Mouse (Mus musculus) forebrain, embryonic 13.5 days (tissue): Measurements from ENCODE around the gene Dnah7c. TPM values are rescaled to one million over a fixed set of nuclear protein-coding genes. Genes with fewer than 3 reads are reported as not detected.
"Not testable (repeated sequence)": the region's sequence is repeated elsewhere in the genome, so short reads cannot be mapped to it uniquely, and the experiment has no call there.

ENCODE experiments used
- ATAC-seq: fragments of 200-750 bp; cut with Nextera tagmentation; 2 replicates; pipeline ENCODE4 v1.8.0; 2017
- H3K27ac ChIP-seq: fragments of 300-500 bp; sonication (generic); 2 replicates; pipeline ENCODE4 v1.5.1; 2015; ENCODE audit warnings: inconsistent platforms, mild to moderate bottlenecking, moderate library complexity
- H3K27me3 ChIP-seq: fragments of 300-500 bp; sonication (generic); 2 replicates; pipeline ENCODE4 v1.6.1; 2015; ENCODE audit warnings: mild to moderate bottlenecking, inconsistent platforms
- H3K36me3 ChIP-seq: fragments of 300-500 bp; sonication (generic); 2 replicates; pipeline ENCODE4 v1.6.1; 2015; ENCODE audit warnings: mild to moderate bottlenecking, inconsistent platforms; ENCODE audit not compliant: poor library complexity, severe bottlenecking
- H3K4me1 ChIP-seq: fragments of 300-500 bp; sonication (generic); 2 replicates; pipeline ENCODE4 v1.6.1; 2015; ENCODE audit warnings: inconsistent platforms
- H3K4me2 ChIP-seq: fragments of 300-500 bp; sonication (generic); 2 replicates; pipeline ENCODE4 v1.6.1; 2015; ENCODE audit warnings: inconsistent platforms, mild to moderate bottlenecking, moderate library complexity
- H3K4me3 ChIP-seq: fragments of 300-500 bp; sonication (generic); 2 replicates; pipeline ENCODE4 v1.5.1; 2015; ENCODE audit warnings: mild to moderate bottlenecking, inconsistent platforms
- H3K9ac ChIP-seq: fragments of 300-500 bp; sonication (generic); 2 replicates; pipeline ENCODE4 v1.6.1; 2015; ENCODE audit warnings: mild to moderate bottlenecking, inconsistent platforms
- H3K9me3 ChIP-seq: fragments of 300-500 bp; sonication (generic); replicated peaks from 2 replicates; pipeline ENCODE4 v1.6.1; 2016; ENCODE audit warnings: inconsistent platforms
- WGBS: fragments of 180-500 bp; shearing (Covaris S2); methylation state at CpG from one replicate; pipeline ENCODE4 v1.1.7; 2015; 5-methylcytosine and 5-hydroxymethylcytosine counted together
- polyA plus RNA-seq: library from polyadenylated mRNA; unstranded; fragments of >200 nt; fragmentation: Nextera tagmentation; extraction: Ambion mirVana; gene quantifications from 2 replicates; pipeline ENCODE4 v1.2.1, GENCODE M21; 2015

Gene Dnah7c
- polyA plus RNA-seq, 1 experiment from 2014 or later, result 0.13 TPM

DNA sequence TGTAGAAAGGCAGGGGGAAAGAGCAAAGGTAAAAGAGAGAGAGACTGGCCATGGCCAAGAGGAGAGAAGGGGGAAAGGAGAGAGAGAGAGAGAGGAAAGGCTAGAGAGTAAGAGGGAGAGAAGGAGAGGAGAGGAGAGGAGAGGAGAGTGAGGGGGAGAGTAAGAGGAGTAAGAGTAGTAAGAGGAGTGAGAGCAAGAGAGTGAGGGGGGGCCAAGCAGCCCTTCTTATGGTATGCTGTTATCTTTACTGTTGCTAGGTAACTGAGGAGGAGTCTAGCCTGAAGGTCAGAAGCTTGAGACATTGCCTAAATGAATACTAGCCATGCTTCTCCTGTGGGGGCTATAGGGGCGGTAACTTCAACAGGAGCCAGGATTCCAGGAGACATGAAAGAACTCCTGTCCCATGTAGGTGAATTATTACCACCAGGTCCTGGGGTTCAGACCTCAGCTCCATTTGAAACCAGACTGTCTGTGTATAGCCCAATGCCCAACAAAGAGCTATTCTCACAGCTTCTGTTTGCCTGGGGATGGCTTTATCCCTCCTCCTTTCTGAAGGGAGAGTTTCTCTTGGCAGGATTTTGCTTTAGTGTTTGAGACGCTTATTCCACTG is 119.5 kb downstream of the Dnah7c start:
- Histone ChIP-seq H3K9me3 (no peaks in the 10 kb centered on the region), H3K27ac (no peak overlapping the region), H3K4me1 (no peaks in the 10 kb centered on the region), H3K4me3 (no peak overlapping the region), H3K4me2 (no peak overlapping the region), H3K36me3 (no peaks in the 10 kb centered on the region), H3K27me3 (no peaks in the 10 kb centered on the region), H3K9ac (no peak overlapping the region)
- WGBS, result 82% methylated on average over 2 of the region's 2 CpGs
- ATAC-seq, result no peak

DNA sequence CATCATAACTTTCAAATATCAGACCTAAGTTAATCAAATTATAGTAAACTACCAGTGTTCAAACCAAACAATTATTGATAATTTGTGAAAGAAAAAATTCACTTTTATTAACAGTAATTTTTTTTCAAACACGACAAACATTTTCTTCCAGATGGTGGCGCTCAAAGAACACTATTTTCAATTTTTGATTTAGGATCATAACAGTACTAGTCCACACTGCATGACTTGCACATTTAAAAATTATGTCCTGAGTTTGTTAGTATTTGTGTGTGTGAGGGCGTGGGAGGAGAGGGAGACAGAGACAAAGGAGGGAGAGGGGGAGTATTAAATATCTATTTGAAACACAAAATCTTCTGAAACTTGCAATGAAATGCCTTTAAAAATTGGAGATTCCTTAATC is 155.0 kb downstream of the Dnah7c start:
- H3K27me3 ChIP-seq, result no peaks in the 10 kb centered on the region
- H3K4me2 ChIP-seq, result no peak overlapping the region
- H3K9ac ChIP-seq, result no peak overlapping the region
- H3K36me3 ChIP-seq, result no peaks in the 10 kb centered on the region
- no peaks in the 10 kb centered on the region for H3K4me1 ChIP-seq
- WGBS, result 37% methylated on average over 3 of the region's 3 CpGs
- no peak overlapping the region for H3K4me3 ChIP-seq
- peak; percentile 69; the same call in 1 of the 2 replicates for ATAC-seq
- H3K27ac ChIP-seq, result no peak overlapping the region
- no peaks in the 10 kb centered on the region for H3K9me3 ChIP-seq

DNA sequence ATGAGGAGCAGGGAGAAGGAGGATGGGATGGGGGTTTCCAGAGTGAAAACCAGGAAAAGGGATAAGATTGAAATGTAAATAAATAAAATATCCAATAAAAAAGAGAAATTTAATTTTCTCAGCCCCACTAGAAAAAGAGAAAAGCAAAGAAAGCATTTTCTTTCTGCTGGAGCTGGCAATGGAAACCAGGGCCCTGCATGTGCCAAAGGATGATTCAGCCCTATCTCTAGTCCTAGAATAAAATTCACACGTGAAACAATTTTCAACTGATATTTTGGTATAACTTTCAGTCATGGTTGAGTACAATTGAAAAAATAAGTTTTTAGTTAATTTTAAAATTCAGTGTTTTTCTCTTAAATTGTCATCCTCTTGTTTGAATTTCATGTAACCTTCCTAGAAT is 168.4 kb downstream of the Dnah7c start:
- not testable (repeated sequence) for H3K27me3 ChIP-seq, H3K36me3 ChIP-seq, ATAC-seq, H3K27ac ChIP-seq, H3K4me3 ChIP-seq, H3K4me2 ChIP-seq, H3K4me1 ChIP-seq, H3K9me3 ChIP-seq, H3K9ac ChIP-seq
- WGBS, result 93% methylated on average over 1 of the region's 1 CpGs

DNA sequence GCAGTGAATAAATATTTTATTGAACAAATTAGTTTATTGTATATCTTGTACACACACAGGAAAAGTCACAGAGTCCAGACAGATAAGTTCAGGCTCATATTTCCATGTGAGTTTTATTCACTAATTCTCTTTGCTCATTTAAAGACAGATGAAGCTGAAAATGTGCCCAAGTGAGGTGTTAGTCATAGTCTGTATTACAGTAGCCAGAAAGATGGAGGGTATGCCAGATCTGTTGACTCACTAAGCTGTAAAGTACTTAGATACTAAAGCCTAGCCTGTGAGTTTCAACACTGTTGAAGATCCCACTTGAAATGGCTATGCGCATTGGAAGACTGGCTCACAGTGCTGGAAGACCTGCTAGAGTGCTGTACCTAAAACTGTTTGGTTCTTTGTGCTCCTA is 171.0 kb downstream of the Dnah7c start:
- H3K9ac ChIP-seq, H3K4me2 ChIP-seq, H3K4me3 ChIP-seq, ATAC-seq, H3K9me3 ChIP-seq, H3K36me3 ChIP-seq, H3K27ac ChIP-seq, H3K4me1 ChIP-seq, H3K27me3 ChIP-seq: not testable (repeated sequence)
- WGBS, result 100% methylated on average over 1 of the region's 1 CpGs

- WGBS, result 84% methylated on average over 1 of the region's 1 CpGs
- H3K4me2 ChIP-seq, result no peak overlapping the region
- H3K9me3 ChIP-seq, result no peaks in the 10 kb centered on the region
- no peak overlapping the region for H3K27ac ChIP-seq
- no peaks in the 10 kb centered on the region for H3K4me1 ChIP-seq
- ATAC-seq, result no peak
- H3K4me3 ChIP-seq, result no peak overlapping the region
- H3K36me3 ChIP-seq, result no peaks in the 10 kb centered on the region
- no peaks in the 10 kb centered on the region for H3K27me3 ChIP-seq
- H3K9ac ChIP-seq, result no peak overlapping the region
Observed at GRCm38 (mm10) chr1:46620331-46620730, 194.9 kb downstream of the Dnah7c start.

- WGBS, result 97% methylated on average over 6 of the region's 6 CpGs
- ATAC-seq, H3K9ac ChIP-seq, H3K4me3 ChIP-seq, H3K9me3 ChIP-seq, H3K4me2 ChIP-seq, H3K27ac ChIP-seq, H3K4me1 ChIP-seq, H3K27me3 ChIP-seq, H3K36me3 ChIP-seq: not testable (repeated sequence)
Observed at GRCm38 (mm10) chr1:46625914-46626313, 200.5 kb downstream of the Dnah7c start.

DNA sequence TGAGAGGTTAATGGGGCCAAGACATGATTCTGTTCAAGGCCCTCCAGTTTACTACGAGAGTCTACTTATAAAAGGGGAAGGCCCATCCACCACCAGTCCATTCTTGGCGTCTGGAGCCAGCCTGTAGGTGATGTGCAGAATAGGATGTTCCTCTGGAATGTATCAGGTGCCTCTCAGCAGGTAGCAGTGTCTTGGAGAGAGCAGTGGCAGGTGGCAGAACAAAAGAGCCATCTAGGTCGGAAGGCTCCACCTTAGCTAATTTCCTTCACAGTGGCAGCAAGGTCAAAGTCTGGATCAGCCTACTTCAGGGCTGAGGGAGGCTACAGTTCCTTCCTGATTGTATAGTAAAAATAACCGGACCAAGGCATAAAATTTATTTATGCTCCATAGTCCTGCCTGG is 224.4 kb downstream of the Dnah7c start:
- H3K36me3 ChIP-seq, H3K9ac ChIP-seq, H3K9me3 ChIP-seq, H3K4me3 ChIP-seq, H3K4me2 ChIP-seq, ATAC-seq, H3K4me1 ChIP-seq, H3K27ac ChIP-seq, H3K27me3 ChIP-seq: not testable (repeated sequence)
- 90% methylated on average over 4 of the region's 4 CpGs for WGBS

- H3K9ac ChIP-seq, ATAC-seq, H3K9me3 ChIP-seq, H3K36me3 ChIP-seq, H3K4me1 ChIP-seq, H3K4me2 ChIP-seq, H3K27ac ChIP-seq, H3K4me3 ChIP-seq, H3K27me3 ChIP-seq: not testable (repeated sequence)
- WGBS, result 50% methylated on average over 2 of the region's 2 CpGs
Observed at GRCm38 (mm10) chr1:46652721-46653120, 227.3 kb downstream of the Dnah7c start.

GRCm38 (mm10) chr1:46724810-46725209 is 299.4 kb downstream of the Dnah7c start:
- H3K27ac ChIP-seq, H3K4me1 ChIP-seq, H3K36me3 ChIP-seq, H3K4me3 ChIP-seq, H3K9me3 ChIP-seq, H3K9ac ChIP-seq, H3K4me2 ChIP-seq, H3K27me3 ChIP-seq, ATAC-seq: not testable (repeated sequence)
- 82% methylated on average over 1 of the region's 1 CpGs for WGBS

- Histone ChIP-seq H3K9me3 (no peaks in the 10 kb centered on the region), H3K4me2 (no peak overlapping the region), H3K4me1 (no peaks in the 10 kb centered on the region), H3K36me3 (no peaks in the 10 kb centered on the region), H3K4me3 (no peak overlapping the region), H3K27ac (no peak overlapping the region), H3K9ac (no peak overlapping the region), H3K27me3 (no peaks in the 10 kb centered on the region)
- ATAC-seq, result no peak; the same call in 1 of the 2 replicates
- WGBS, result 80% methylated on average over 1 of the region's 1 CpGs
Observed at GRCm38 (mm10) chr1:46725266-46725665, 299.9 kb downstream of the Dnah7c start.

DNA sequence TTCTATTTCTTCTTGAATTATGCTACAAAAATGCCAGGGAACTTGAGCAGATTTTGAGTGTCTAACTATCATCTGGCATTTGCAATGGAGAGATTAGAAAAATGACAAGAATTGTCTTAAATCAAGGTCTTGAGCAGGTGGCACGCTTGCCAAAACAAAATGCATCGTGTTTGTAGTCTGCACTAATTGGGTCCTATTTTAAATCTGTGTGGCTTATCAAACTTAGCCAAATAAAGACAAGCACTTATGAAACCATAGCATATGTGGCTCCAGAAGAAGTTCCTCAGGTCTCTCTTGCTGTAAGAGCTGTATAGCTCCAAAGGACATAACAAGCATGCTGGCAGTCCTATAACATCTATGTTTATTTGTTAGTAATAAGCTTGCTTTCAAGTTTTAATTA is 300.3 kb downstream of the Dnah7c start:
- WGBS, result 89% methylated on average over 2 of the region's 2 CpGs
- H3K4me3 ChIP-seq, H3K9me3 ChIP-seq, H3K27ac ChIP-seq, H3K4me2 ChIP-seq, H3K36me3 ChIP-seq, H3K9ac ChIP-seq, H3K27me3 ChIP-seq, H3K4me1 ChIP-seq: not testable (repeated sequence)
- peak; percentile 36; the same call in 1 of the 2 replicates for ATAC-seq

DNA sequence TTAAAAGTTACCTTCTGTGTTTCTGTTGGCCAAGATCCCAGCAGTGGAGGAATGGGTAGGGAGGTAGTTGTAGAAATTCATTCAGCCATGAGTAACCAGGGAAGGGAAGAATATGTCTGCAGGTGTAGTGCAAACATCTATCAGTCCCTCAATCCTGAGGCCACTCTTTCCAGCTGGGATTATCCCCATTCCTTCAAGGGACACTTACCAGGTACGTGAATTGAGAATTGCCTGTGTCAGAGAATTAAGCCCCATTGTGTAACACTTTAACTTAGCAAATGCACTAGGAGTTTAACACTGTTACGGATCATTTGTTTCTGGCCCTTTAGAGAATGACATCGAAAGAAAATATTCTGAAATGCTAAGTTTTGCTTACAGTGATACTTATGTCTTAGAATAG is 304.3 kb downstream of the Dnah7c start:
- H3K4me1 ChIP-seq, H3K4me2 ChIP-seq, H3K36me3 ChIP-seq, H3K27me3 ChIP-seq, H3K27ac ChIP-seq, H3K9me3 ChIP-seq, H3K4me3 ChIP-seq, ATAC-seq, H3K9ac ChIP-seq: not testable (repeated sequence)
- 87% methylated on average over 3 of the region's 3 CpGs for WGBS

DNA sequence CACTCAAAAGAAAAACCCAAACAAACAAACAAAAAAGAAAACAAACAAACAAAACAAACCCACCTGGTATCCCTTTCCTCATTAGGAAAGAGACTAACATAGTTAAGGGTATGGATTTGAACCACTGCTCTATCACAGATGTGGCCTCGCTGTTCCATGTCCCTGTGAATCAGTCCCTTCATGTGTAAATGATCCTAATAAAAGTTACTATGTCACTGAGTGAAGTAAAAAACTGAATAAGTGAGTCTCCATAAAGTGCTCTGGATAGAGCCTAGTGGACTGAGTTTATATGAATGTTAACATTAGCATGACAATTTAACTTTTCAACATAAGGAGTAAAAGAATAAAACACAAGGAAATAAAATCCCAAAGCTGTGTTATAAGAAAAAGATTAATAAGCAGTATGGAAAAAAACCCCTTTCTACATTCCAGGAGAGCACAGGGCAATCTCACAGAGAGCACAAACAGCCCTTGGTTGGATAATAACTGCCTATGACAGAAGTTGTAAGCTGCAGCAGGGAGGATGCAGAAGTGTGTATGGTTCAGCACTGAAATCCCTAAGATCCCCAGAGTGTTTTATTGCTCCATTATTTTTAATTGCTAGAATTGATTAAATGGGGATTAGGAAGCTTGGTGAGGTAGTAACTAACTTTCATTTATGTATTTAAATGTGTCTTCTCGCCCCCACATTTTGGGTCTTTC is 308.2 kb downstream of the Dnah7c start:
- not testable (repeated sequence) for H3K4me3 ChIP-seq, H3K4me2 ChIP-seq, H3K9me3 ChIP-seq, ATAC-seq, H3K27me3 ChIP-seq, H3K4me1 ChIP-seq, H3K9ac ChIP-seq, H3K27ac ChIP-seq, H3K36me3 ChIP-seq
- WGBS, result 47% methylated on average over 2 of the region's 2 CpGs
